Mouse (Mus musculus): Measurements from ENCODE around the gene Cadps2.

- no peak for TF ChIP-seq EP300 (IDR thresholded peaks at IDR 0.05; ENCODE audit: low read depth)
- no peak for TF ChIP-seq CTCF (IDR thresholded peaks at IDR 0.05; ENCODE audit: low read depth)
These were observed 485.7 kb downstream of the Cadps2 start for GRCm38 (mm10) chr6:23353480-23353879.
